Mouse (Mus musculus) left cerebral cortex, postnatal 36 days (tissue): Measurements from ENCODE around the gene Fbrs. TPM values are rescaled to one million over a fixed set of nuclear protein-coding genes. Genes with fewer than 3 reads are reported as not detected.
"Not testable (repeated sequence)": the region's sequence is repeated elsewhere in the genome, so short reads cannot be mapped to it uniquely, and the experiment has no call there.

Experiments used
- DNase-seq, 2 experiments: peaks; one replicate each; pipeline ENCODE4 v3.0.0; 2021 to 2022; ENCODE audit warnings: low spot score in 2 of 2, mixed read lengths in 1 of 2
- intact Hi-C: fragments of 180-260 bp; cut with DNase I; formaldehyde crosslinking; loops from one replicate; pipeline ENCODE4 v1.15.1; 2025
- total RNA-seq, 2 experiments: library from RNA; stranded (reverse); gene quantifications; 2 replicates each; pipeline ENCODE4 v1.2.3; 2021

The Fbrs gene
- total RNA-seq, result 10 to 100 TPM; 48.7 to 61.4 TPM

GRCm38 (mm10) chr7:127478635-127479317, at the start of gene Fbrs:
Gene Fbrs (plus strand): TSS chr7:127479199.
- intact Hi-C loops, result loop anchor here (5.0 kb wide), 1 partner anchor 34 kb away; the partner anchor contains the start of gene Srcap
- DNase-seq, result peak; percentile 92 to 94

GRCm38 (mm10) chr7:127435206-127435605, 43.8 kb upstream of the Fbrs start:
- DNase-seq, result no peak
- intact Hi-C loops, result no loop called here

GRCm38 (mm10) chr7:127437724-127438123, 41.3 kb upstream of the Fbrs start:
- no peak for DNase-seq
- intact Hi-C loops, result no loop called here

GRCm38 (mm10) chr7:127443976-127444375, 35.0 kb upstream of the Fbrs start:
- DNase-seq, result no peak
- intact Hi-C loops, result no loop called here

GRCm38 (mm10) chr7:127448521-127449300, 30.3 kb upstream of the Fbrs start, which contains the start of gene Zfp689:
Gene Zfp689 (minus strand): TSS chr7:127449158.
- peak; percentile 86 to 92 for DNase-seq
- intact Hi-C loops, result no loop called here

GRCm38 (mm10) chr7:127449966-127450365, 29.0 kb upstream of the Fbrs start:
- no peak for DNase-seq
- intact Hi-C loops, result no loop called here

- intact Hi-C loops, result no loop called here
Measured at GRCm38 (mm10) chr7:127453056-127453455, 25.9 kb upstream of the Fbrs start.

GRCm38 (mm10) chr7:127454905-127455304, 24.1 kb upstream of the Fbrs start:
- intact Hi-C loops, result no loop called here
- DNase-seq, result no peak

More at GRCm38 (mm10) chr7:127453056-127453455, 25.9 kb upstream of the Fbrs start:
- DNase-seq, result no peak

- DNase-seq, intact Hi-C loops: not testable (repeated sequence)
Measured at GRCm38 (mm10) chr7:127458371-127459122, 20.5 kb upstream of the Fbrs start.

- intact Hi-C loops, DNase-seq: not testable (repeated sequence)
Measured at GRCm38 (mm10) chr7:127459311-127459710, 19.7 kb upstream of the Fbrs start, which contains the start of gene Prr14. Gene Prr14 (plus strand): TSS chr7:127459611.

- intact Hi-C loops, result no loop called here
- DNase-seq, result no peak
Measured at GRCm38 (mm10) chr7:127465191-127465590, 13.8 kb upstream of the Fbrs start.

- intact Hi-C loops, DNase-seq: not testable (repeated sequence)
Measured at GRCm38 (mm10) chr7:127465670-127466069, 13.3 kb upstream of the Fbrs start.

- DNase-seq, result no peak
Measured at GRCm38 (mm10) chr7:127466606-127467005, 12.4 kb upstream of the Fbrs start.

GRCm38 (mm10) chr7:127470011-127470715, 8.8 kb upstream of the Fbrs start:
- intact Hi-C loops, result loop anchor here (5.0 kb wide), 1 partner anchor 108 kb away; no protein-coding TSS in a partner anchor
- DNase-seq, result peak in 1 of 2 experiments; percentile 28

More at GRCm38 (mm10) chr7:127466606-127467005, 12.4 kb upstream of the Fbrs start:
- intact Hi-C loops, result no loop called here

GRCm38 (mm10) chr7:127470743-127471645, 8.0 kb upstream of the Fbrs start:
- DNase-seq, result peak; percentile 94
- intact Hi-C loops, result loop anchor here (5.0 kb wide), 1 partner anchor 109 kb away; no protein-coding TSS in a partner anchor

- no peak for DNase-seq
- intact Hi-C loops, result loop anchor here (5.0 kb wide), 1 partner anchor 109 kb away; no protein-coding TSS in a partner anchor
Measured at GRCm38 (mm10) chr7:127471646-127472010, 7.4 kb upstream of the Fbrs start.

- no peak for DNase-seq
- intact Hi-C loops, result loop anchor here (5.0 kb wide), 1 partner anchor 110 kb away; no protein-coding TSS in a partner anchor
Measured at GRCm38 (mm10) chr7:127472060-127472459, 6.9 kb upstream of the Fbrs start.

GRCm38 (mm10) chr7:127473705-127474104, 5.3 kb upstream of the Fbrs start:
- DNase-seq, result no peak
- intact Hi-C loops, result loop anchor here (5.0 kb wide), 1 partner anchor 111 kb away; no protein-coding TSS in a partner anchor
